Mouse (Mus musculus): ENCODE data around the gene Rbpj.

DNA sequence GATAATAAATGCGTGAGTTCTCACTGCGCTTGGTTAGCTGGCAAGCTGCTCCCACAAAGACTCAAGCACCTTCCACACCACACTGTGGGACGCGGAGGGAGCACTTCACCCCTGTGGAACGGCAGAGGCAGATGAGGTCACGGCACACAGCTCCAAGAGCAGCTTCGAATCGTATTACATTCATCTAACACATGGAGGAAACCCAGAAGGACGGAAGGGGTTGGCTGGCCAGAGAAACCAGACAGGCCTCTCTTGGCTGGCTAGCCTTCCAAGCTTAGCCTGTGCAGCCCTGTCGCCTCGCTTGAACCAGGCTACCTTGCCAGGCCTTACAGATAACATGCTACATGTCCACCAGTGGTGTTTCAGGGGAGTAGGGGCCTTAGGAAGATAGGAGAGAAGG, 6.5 kb downstream of the Rbpj start:
- TF ChIP-seq CTCF (IDR thresholded peaks at IDR 0.05; ENCODE audit: low read depth, low read length) = no peak
- TF ChIP-seq POLR2A (IDR thresholded peaks at IDR 0.05; ENCODE audit: extremely low read depth, insufficient read depth, low read length) = no peak

Measured in liver, adult 2 months (tissue).